Mouse (Mus musculus) large intestine, adult 2 months (tissue): ENCODE results near the gene Tnpo2. TPM values are rescaled to one million over a fixed set of nuclear protein-coding genes. Genes with fewer than 3 reads are reported as not detected.

ENCODE experiments used
- DNase-seq: peaks from one replicate; pipeline ENCODE4 v3.0.0-alpha.2; 2012; ENCODE audit warnings: low read depth, low spot score
- WGBS: fragments of 180-500 bp; shearing (Covaris S2); methylation state at CpG from one replicate; pipeline ENCODE4 v1.1.7; 2018; 5-methylcytosine and 5-hydroxymethylcytosine counted together
- polyA plus RNA-seq: library from polyadenylated mRNA; depleted of rRNA; stranded (reverse); fragments of >200 nt; gene quantifications from 2 replicates; pipeline ENCODE4 v1.2.3, GENCODE M21; 2012; rRNA removed

Tnpo2 gene
- 34.5 and 50.7 TPM in 2 replicates for polyA plus RNA-seq

DNA sequence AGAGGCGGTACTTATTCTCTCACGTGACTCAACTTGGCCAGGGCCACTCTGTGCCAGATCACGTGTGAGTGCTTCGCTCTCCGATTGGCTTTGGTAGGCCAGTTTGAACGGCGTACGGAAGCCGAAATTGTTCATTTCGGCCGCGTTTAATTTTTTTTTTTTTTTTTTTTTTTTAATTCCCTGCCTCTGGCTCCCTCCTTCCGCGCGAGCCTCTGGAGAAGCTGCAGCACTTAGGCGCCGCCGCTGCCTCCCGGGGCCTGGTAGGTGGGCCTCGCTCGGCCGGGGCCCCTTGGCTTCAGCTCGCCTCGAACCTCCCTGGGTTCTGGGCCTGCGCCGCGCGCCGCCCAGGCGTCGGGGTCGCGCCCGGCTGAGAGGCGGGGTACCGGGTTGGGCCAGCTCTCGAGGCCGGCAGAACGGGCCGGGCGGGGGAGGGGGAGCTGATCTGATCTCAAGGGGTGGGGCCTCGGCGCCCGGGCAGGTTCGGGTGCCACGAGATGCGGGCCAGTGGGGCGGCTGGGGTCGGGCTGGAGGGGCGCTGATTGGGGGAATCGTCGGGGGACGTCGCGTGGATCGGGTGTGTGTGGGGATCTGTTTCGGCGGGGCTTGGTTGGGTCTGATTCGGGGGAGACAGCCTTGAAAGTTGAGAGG is at the start of gene Tnpo2:
Gene Tnpo2 (plus strand): TSS at position 198 of the 648 bp plus-strand sequence.
- peak; percentile 95 for DNase-seq
- WGBS = under 1% methylated on average over 59 of the region's 59 CpGs

DNA sequence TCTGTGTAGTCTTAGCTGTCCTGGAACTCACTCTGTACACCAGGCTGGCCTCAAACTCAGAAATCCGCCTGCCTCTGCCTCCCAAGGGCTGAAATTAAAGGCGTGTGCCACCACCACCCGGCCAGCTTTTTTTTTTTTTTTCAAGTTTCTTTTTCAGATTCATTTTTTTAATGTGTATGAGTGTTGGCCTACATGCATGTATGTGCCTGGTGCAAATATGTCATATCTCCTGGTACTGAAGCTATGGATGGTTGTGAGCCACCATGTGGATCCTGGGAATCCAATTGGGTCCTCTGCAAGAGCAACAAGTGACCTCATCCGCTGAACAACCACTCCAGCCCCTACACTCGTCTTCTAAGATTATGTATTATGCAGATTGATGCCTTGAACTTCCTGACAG is 49.3 kb upstream of the Tnpo2 start:
- 72% methylated on average over 5 of the region's 5 CpGs for WGBS
- DNase-seq = no peak

DNA sequence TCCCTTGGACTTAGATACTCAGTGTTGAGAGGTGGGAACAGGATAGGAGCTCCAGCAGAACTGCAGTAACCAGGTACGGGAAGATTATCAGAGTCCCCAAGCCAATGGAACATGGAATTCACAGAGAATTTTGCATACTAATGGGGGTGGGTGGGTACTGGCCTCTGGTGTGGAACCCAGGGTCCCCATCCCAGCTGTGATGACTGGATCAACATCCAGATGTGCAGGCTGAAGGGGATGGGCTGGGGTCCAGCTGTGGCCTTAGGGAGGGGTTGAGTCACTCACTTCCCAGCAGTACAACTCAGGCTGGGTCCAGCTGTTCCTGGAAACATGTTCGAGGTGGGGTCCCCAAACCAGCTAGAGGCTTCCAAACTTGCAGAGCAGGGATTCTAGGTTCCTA is 48.8 kb upstream of the Tnpo2 start:
- no peak for DNase-seq
- WGBS = 74% methylated on average over 2 of the region's 2 CpGs

DNA sequence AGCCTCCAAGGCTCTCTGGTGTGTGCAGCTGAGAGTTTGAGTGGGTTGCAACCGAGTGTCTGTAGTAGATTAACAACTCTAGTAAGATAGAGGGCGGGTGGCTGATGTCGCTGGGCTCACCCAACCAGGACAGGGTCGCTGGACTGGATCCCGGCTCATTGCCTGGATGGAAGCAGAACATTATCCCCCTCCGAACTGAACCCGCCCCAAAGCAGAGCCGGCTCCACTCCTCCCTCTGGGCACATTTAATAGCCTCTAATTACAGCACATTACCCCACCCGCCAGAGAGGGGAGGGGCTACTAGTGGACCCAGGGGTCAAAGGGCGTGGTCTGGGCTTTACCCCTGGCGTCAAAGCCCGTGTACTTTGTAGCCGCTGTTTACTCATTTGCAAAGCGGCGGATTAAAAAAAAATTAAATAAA is 47.4 kb upstream of the Tnpo2 start:
- DNase-seq = no peak

DNA sequence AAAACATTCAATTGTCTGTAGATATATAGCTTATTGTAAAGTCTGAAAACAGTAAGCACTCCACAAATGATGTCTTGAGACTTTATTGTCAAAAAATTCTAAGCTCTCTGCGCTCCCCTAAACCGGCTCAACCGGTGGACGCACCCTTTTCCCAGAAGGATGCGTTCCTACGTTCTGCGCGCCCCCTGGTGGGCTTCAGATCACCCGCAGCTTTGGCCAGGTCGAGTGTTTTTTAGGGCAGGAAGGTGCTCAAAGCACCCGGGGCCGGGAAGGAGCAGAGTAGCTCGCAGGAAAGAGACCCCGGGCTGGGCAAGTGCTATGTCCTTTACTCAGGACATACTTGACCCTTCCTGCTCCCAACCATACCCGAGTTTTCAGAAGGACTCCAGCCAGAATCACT is 46.9 kb upstream of the Tnpo2 start:
- under 1% methylated on average over 15 of the region's 15 CpGs for WGBS
- DNase-seq = no peak

More for the DNA sequence above, 47.4 kb upstream of the Tnpo2 start:
- 3% methylated on average over 15 of the region's 15 CpGs for WGBS

DNA sequence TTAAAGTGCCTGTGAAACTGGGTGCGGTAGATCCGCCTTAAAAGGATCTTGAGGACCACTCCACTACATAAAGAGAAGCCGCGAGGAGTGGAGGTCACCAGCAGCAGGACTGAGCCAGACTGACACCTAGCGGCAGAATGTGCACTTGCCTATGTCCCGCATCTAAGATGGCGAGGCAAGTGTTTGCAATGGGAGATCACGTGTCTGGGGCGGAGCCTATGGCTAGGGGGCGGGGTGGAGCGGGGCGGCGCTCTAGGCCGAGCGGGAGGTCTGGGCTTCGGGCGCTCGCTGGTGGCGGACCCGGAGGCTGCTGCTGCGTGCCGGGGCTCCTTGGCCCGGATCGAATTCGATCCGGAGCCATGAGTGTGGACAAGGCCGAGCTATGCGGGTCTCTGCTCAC is 46.4 kb upstream of the Tnpo2 start, which contains the start of gene Hook2:
Gene Hook2 (plus strand): TSS at position 255 of the 400 bp plus-strand sequence.
- DNase-seq = peak; percentile 98
- WGBS = 1% methylated on average over 28 of the region's 28 CpGs

DNA sequence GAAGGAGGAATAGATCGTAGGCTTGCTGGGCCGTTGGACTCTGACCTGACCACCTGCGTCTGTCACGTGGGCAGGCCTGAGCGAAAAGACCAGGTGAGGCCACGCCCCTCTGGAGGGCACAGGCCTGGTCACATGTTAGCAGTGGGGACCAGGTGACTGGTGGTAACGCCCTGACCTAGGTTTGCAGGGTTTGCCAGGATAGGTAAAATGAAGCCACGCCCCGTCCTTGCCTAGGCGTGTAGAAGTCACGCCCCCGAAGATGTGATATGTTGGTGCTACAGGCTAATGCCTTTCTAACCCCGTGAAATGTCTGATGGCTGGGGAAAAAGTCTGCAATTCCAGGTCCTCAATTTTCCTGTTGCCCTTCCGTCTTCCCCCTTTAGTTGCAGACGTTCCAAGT is 45.9 kb upstream of the Tnpo2 start:
- DNase-seq = no peak
- 2% methylated on average over 15 of the region's 15 CpGs for WGBS

DNA sequence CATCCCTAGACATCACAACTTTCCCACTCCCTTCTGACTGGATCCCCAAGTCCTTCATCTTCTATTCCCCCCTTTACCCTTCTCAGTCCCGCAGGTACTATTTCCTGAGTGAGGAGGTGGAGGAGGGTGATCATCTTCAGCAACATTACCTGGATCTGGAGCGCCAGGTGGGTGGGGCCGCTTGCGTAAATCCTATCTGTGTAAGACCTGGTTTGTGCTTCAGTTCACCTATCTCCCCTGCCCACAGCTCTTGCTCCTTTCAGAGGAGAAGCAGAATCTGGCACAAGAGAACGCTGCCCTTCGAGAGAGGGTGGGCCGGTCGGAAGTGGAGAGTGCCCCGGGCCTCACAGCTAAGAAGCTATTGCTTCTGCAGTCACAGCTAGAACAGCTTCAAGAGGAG is 42.3 kb upstream of the Tnpo2 start:
- no peak for DNase-seq
- WGBS = 91% methylated on average over 9 of the region's 9 CpGs

DNA sequence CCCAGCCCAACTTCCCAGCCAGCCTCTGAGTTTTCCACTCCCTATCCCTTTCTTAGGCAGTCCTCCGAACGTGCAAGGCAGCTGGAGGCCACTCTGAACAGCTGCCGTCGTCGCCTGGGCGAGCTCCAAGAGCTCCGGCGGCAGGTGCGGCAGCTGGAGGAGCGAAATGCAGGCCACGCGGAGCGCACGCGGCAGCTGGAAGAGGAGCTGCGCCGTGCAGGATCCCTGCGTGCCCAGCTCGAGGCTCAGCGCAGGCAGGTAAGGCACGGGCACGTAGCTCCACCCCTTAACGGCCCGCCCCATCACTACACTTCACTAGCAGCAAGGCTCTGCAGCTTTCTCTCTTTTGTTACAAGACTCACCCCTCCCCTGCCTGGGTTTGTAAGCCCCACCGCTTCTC is 41.0 kb upstream of the Tnpo2 start:
- DNase-seq = no peak
- WGBS = 70% methylated on average over 25 of the region's 25 CpGs

DNA sequence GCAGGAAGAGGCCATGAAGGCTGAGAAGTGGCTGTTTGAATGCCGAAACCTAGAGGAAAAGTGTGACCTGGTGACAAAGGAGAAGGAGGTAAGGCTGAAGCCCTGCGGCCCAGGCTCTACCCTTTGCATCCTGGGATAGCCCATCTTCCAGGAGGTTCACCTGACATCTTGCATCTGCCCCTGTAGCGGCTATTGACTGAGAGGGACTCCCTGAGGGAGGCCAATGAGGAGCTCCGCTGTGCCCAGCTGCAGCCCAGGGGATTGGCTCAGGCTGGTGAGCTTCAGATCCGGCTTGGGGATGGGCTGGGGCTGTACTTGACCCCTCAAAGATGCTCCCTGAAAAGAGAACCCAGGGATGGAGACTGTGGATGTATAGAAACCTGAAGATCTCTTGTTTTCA is 39.7 kb upstream of the Tnpo2 start:
- DNase-seq = no peak
- WGBS = 94% methylated on average over 5 of the region's 5 CpGs

DNA sequence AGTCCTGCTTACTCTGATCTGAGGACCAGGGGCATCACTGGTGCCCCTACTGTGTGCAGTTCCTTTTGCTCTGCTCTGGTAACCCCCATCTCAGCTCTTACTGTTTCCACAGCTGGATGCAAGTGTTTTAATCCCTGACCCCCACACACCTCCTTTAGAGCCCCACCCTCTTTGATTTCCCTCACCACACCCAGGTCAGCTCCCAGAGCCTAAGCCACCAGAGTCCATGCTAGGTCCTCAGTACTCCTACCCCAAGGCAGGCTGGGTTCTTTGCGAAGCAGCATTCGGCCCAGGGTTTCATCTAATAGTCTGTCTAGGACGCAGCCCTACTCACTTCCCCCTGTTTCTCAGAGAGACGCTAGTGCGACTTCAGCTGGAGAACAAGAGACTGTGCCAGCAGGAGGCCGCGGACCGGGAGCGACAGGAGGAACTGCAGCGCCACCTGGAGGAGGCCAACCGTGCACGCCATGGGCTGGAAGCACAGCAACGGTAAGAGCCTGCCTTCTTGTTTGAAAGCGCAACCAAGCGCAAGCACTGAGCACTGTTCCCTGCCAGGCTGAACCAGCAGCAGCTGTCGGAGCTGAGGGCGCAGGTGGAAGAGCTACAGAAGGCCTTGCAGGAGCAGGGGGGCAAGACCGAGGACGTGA is 38.9 kb upstream of the Tnpo2 start:
- 14% methylated on average over 19 of the region's 19 CpGs for WGBS
- DNase-seq = no peak

DNA sequence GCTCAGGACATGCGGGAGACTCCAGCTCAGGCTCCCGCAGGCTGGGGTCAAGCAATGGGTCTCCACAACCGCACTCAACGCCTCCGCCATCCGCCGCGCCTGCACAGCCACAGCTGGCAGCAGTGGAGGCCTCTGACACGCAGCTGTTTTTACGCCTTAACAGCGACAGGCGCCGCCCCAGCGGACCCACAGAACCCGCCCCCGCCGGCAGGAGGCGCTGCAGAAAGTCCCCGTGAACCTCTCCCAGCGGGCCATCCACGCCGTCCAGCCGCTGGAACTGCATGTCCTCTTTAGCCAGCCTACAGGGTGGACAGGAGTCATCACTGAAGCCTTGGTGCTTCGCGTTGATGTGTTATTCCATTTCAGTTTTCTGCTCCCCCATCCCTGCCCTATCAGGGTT is 29.0 kb upstream of the Tnpo2 start:
- DNase-seq = no peak
- WGBS = 17% methylated on average over 25 of the region's 25 CpGs

DNA sequence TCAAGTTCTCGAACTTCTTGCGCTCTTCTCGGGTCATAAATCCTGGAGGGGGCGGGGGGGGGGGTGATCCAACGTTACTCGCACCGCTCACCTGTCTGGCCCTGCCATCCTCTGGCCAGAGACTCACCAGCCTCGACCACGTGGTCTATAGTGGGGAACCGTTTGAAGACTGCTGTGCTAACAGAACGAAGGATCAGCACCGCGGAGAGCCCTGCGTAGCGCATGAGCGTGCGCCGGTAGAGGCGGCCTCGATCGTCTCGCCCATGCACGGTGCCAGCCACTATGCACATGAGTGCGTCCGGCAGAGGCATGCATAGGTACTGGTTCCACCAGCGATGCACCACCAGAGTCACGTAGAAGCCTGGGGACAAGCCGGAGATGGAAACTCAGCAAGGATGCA is 25.5 kb upstream of the Tnpo2 start:
- 11% methylated on average over 28 of the region's 28 CpGs for WGBS
- no peak for DNase-seq

DNA sequence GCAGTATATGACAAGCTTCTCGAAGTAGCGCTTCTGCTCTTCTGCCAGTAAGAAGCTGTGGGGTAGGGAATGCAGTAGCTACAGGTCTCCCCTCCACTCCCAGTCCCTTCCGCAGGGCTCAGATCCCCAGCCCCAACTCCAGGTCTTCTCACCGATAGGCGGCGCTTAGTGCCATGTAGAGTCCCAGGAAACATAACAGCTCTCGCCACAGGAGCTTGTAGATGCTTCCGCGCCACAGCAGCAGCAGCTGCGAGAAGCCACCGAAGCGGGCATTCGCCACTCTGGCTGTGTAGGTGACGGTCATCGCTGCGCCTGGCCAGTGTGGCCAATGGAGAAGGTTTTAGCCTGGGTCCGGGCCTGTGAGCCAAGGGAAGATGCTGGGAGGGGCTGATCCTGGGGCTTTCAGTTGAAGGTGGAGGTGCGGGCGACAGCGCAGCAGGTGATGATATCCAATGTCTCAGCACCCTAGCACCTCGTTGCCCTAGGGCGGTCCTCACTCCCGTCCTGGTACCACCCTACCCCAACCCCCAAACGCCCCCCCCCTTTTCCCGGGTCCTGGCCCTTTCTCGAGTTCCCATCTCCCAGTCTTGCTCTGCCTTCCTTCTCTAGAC is 23.4 kb upstream of the Tnpo2 start:
- no peak for DNase-seq
- 3% methylated on average over 25 of the region's 26 CpGs for WGBS

DNA sequence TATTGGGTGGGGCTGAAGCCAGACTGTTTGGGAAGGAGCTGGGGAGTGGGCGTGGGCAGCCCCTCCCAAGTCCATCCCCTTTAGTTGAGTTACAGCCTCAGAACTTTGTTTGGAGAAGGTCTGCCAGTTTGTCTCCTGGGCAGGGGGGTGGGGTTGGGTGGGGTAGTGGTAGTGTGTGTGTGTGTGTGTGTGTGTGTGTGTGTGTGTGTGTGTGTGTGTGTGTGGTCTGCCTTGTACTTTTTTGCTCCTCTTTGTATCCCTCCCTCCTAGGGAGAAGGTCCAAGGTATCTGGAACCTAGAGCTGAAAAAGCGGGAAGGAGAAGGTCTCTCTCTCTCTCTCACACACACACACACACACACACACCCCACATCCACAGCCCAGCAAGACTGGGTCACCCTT is 22.3 kb upstream of the Tnpo2 start, which contains the start of gene Best2:
Gene Best2 (minus strand): TSS at position 101 of the 400 bp plus-strand sequence.
- 46% methylated on average over 2 of the region's 2 CpGs for WGBS

DNA sequence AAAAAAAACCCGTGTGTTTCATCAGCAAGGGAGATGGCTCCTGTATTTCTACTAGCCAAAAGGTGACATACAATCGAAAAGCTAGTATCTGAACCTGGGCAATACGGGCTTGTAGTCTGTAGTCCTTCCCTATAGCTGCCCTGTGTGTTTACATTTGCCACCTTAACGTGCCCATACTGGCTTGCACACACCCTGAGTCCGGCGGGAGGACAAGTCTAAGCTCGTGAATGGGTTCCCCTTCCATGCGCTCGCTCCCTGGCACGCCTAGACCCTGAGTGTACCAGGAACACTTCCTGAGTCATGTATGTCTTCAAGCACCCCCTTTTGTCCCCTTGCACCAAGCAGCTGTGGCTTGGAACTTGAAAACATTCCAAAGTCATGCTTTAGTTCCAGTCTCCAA is 20.0 kb upstream of the Tnpo2 start:
- WGBS = 39% methylated on average over 10 of the region's 10 CpGs
- DNase-seq = no peak

More for the DNA sequence above, 22.3 kb upstream of the Tnpo2 start, which contains the start of gene Best2:
- no peak for DNase-seq

DNA sequence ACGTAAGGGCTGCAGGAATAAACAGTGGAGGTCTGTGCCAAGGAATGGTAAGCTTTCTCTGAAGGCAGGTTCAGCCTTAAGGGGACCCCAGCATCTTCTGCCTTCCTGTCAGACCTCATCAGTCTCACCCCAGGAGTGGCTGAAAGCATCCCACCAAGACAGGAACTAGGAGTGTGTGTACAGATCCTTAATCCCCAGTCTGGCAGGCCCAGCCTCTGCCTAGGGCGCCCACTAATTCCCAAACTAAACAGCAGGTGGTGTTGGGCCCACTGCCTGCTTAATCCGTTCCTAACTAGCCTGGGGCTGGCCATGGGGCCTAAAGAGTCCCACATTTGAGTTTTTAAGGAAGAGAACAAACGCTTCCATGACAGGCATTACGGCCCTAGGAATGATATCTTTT is 19.5 kb upstream of the Tnpo2 start:
- no peak for DNase-seq
- WGBS = 67% methylated on average over 5 of the region's 5 CpGs

DNA sequence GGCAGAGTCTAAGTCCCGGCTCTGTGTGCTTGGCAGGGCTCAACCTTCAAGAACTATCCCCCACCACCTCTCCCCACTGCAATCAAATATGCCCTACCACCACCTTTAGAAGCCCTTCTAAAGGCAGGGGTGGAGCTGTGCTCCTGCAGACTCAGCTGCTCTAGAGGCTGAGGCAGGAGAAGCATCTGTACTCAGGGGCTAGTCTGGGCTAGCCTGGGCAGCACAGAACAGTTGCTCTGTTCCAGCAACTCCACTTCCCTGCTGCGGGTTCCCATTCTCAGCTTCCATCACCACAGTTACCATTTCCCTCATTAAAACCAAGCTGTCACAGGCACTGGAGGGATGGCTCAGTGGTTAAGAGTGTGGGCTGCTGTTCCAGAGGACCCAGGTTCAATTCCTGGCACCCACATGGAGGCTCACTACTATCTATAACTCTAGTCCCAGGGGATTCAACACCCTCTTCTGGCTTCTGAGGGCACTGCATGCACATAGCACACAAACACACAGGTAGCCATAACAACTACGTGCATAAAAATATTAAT is 15.1 kb upstream of the Tnpo2 start:
- no peak for DNase-seq
- WGBS = 92% methylated on average over 3 of the region's 3 CpGs

DNA sequence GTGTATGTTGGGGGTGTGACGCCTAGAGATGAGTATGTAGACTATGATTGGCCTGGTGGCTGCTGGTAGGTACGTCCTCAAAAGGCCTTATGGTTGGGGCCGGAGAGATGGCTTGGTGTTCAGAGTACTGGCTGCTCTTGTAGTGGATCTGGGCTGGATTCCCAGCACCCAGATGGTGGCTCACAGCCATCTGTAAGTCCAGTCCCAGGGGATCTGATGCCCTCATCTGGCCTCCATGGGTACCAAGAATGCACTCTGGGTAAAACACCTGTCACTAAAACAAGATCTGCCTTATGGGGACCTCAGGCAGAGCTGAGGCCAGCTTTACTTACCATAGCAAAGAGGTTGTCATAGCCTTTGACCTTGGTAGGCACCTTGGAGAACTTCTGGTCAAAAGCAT is 12.9 kb upstream of the Tnpo2 start:
- no peak for DNase-seq
- WGBS = 91% methylated on average over 3 of the region's 3 CpGs

DNA sequence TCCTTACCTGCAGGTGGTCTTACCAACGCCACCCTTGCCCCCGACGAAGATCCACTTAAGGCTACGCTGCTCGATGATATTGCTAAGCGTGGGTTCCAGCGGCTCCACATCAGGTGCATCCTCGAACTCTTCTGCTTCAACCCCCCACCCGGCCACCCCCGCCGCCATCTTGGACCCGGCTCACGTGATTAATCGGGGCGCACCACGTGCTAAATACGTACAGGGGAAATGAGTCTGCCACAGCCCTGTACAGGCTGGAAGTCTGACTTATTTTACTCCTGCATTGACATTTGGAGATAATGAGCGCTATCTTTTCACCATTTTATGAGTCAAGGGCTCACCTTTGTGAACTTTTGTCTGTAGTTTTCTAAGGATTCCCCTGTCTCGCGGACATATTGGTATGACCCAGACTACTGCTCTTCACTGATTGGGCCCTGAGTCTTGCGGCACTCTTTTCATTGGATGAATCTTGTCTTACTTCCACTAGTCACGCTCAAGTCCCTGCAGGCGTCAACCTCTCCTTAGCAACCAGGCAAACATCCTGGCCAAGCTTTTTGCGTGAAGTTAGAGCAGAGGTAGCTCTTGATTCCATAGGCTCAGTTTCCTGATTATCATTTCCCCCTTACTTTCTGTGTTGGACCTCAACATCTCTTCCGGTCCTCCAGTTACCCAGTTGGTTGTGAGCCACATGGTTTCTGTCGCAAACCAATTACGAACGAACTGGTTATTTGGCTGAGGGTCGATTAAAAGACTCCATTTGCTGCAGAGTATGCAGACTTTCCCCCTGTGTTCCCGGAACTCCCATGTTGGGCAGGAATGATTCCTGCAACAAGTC is 11.4 kb upstream of the Tnpo2 start, which contains the start of gene Asna1:
Gene Asna1 (minus strand): TSS at position 184 of the 835 bp plus-strand sequence.
- DNase-seq = peak; percentile 92
- WGBS = 1% methylated on average over 30 of the region's 30 CpGs
